Mouse (Mus musculus) intestine, postnatal 0 days (tissue): ENCODE measurements at regions not wholly inside any gene's neighbourhood (a gene's known extent, or its start where the extent isn't known, plus 50 kb on each side); places are given as distances from the start of the nearest gene placed in this dataset.

ENCODE experiments used
- ATAC-seq: fragments of 200-750 bp; cut with Nextera tagmentation; 2 replicates; pipeline ENCODE4 v1.8.0; 2017; ENCODE audit warnings: mild to moderate bottlenecking, moderate TSS enrichment, moderate library complexity
- H3K27ac ChIP-seq: fragments of 300-500 bp; sonication (generic); 2 replicates; pipeline ENCODE4 v1.5.1; 2014; ENCODE audit warnings: mild to moderate bottlenecking, low read depth, low read length, moderate library complexity
- H3K27me3 ChIP-seq: fragments of 300-500 bp; sonication (generic); replicated peaks from 2 replicates; pipeline ENCODE4 v1.6.1; 2014; ENCODE audit warnings: low read length, mixed read lengths; ENCODE audit not compliant: control insufficient read depth, insufficient read depth
- H3K36me3 ChIP-seq: fragments of 300-500 bp; sonication (generic); 2 replicates; pipeline ENCODE4 v1.6.1; 2014; ENCODE audit warnings: mild to moderate bottlenecking, moderate library complexity; ENCODE audit not compliant: control insufficient read depth, insufficient read depth
- H3K4me1 ChIP-seq: fragments of 300-500 bp; sonication (generic); replicated peaks from 2 replicates; pipeline ENCODE4 v1.6.1; 2014; ENCODE audit warnings: antibody characterized with exemption, low read length, mixed read lengths; ENCODE audit not compliant: control insufficient read depth, insufficient read depth
- H3K4me2 ChIP-seq: fragments of 300-500 bp; sonication (generic); replicated peaks from 2 replicates; pipeline ENCODE4 v1.6.1; 2014; ENCODE audit warnings: low read depth, mild to moderate bottlenecking, moderate library complexity
- H3K4me3 ChIP-seq: fragments of 300-500 bp; sonication (generic); 2 replicates; pipeline ENCODE4 v1.5.1; 2014; ENCODE audit warnings: low read depth, low read length
- H3K9ac ChIP-seq: fragments of 300-500 bp; sonication (generic); 2 replicates; pipeline ENCODE4 v1.6.1; 2014; ENCODE audit warnings: mild to moderate bottlenecking, low read depth, low read length
- H3K9me3 ChIP-seq: fragments of 300-500 bp; sonication (generic); 2 replicates; pipeline ENCODE4 v1.6.1; 2016; ENCODE audit warnings: mixed run types; ENCODE audit not compliant: control insufficient read depth
- CTCF ChIP-seq: sonication (generic); IDR thresholded peaks from 2 replicates; pipeline ENCODE4 v1.5.1; 2016; ENCODE audit warnings: low read depth, mild to moderate bottlenecking, control low read depth, antibody characterized with exemption, moderate library complexity
- WGBS: fragments of 180-500 bp; shearing (Covaris S2); extraction: QIAGEN DNeasy Blood & Tissue Kit; methylation state at CpG from one replicate; pipeline ENCODE4 v1.1.7; 2014; 5-methylcytosine and 5-hydroxymethylcytosine counted together

DNA sequence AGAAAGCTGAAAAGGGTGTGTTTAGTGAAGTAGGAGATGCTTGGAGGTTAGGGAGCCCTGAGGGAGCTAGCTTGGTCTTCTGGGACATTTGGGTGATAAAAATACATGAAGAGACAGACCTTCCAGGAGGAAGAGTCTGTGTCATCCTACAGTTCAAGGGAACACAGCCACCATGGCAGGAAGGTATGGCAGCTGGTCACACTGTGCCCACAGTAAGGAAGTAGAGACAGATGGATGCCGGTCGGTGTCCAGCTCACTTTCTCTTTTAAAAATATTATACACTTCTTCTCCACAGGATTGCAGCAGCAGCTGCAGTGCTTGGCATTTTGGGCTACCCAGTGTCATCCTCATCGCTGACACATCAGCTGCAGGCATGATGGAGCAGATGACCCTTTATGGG is 63.0 kb downstream of the Rplp1 start:
- Histone ChIP-seq H3K9me3 (no peaks in the 10 kb centered on the region), H3K4me2 (no peak overlapping the region), H3K27me3 (no peaks in the 10 kb centered on the region), H3K36me3 (no peaks in the 10 kb centered on the region), H3K4me1 (no peaks in the 10 kb centered on the region), H3K4me3 (no peak overlapping the region), H3K27ac (no peak overlapping the region), H3K9ac (no peak overlapping the region)
- no peak for TF ChIP-seq CTCF
- WGBS = 97% methylated on average over 3 of the region's 3 CpGs
- ATAC-seq = no peak

DNA sequence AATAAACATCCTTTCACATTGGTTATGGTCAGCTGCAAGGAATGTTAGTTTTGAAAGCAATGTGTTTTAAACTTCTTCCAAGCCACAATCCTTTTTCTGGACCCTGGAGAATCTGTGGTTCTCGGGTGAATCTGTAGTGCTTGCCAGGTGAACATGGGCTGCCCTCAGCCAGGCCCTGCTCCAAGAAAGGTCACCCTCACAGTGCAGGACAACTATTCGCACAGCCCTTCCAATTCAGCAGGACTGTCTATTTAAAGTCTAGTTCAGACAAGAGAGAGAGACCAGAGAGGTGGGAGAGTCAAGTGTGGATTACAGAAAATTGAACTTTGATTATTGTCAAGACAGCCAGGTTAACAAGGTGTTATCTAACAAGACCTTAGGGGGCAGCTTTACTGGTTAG is 65.9 kb downstream of the Rplp1 start:
- no peaks in the 10 kb centered on the region for H3K9me3 ChIP-seq
- no peak for TF ChIP-seq CTCF
- ATAC-seq = no peak
- no peaks in the 10 kb centered on the region for H3K36me3 ChIP-seq
- no peak overlapping the region for H3K4me3 ChIP-seq
- no peaks in the 10 kb centered on the region for H3K4me1 ChIP-seq
- WGBS = 74% methylated on average over 2 of the region's 2 CpGs
- H3K4me2 ChIP-seq = no peak overlapping the region
- H3K9ac ChIP-seq = no peak overlapping the region
- H3K27ac ChIP-seq = no peak overlapping the region
- no peaks in the 10 kb centered on the region for H3K27me3 ChIP-seq

DNA sequence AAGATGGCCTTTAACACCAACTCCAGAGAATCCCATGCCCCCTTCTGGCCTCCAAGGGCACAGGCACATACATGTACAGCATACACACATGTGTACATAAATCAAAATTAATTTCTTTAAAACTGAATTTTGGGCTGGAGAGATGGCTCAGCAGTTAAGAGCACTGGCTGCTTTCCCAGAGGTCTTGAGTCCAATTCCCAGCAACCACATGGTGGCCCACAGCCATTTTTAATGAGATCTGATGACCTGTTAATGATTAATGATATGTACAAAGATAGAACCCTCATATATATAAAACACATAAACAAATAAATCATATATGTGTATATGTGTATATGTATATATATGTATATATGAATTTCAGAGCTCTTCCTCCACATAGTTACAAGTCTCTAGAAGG is 66.8 kb downstream of the Rplp1 start:
- no peak for ATAC-seq
- Histone ChIP-seq H3K27me3 (no peaks in the 10 kb centered on the region), H3K9me3 (no peaks in the 10 kb centered on the region), H3K4me2 (no peak overlapping the region), H3K9ac (no peak overlapping the region), H3K4me1 (no peaks in the 10 kb centered on the region), H3K4me3 (no peak overlapping the region), H3K27ac (no peak overlapping the region), H3K36me3 (no peaks in the 10 kb centered on the region)
- TF ChIP-seq CTCF = 0 out of 2 replicates have a peak, but pooled peaks have one; percentile 3

DNA sequence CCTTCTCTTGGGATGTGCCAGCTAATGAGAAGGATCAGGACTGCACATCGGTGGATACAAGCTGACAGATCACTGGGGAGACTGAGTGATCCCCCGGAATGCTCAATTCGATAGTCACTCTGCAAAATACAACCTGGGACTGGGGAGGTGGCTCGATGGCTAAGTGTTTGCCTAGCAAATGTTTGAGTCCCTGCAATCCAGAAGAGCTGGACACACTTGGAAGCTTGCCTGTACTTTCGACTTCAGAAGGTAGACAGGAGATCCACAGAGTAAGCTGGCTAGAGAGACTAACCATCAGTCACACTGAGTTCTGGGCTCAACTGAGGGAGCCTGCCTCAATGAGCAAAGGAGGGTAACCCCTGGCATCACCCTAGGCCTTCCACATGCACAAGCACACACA is 69.7 kb downstream of the Rplp1 start:
- Histone ChIP-seq H3K27me3 (no peaks in the 10 kb centered on the region), H3K36me3 (no peaks in the 10 kb centered on the region), H3K4me1 (no peaks in the 10 kb centered on the region), H3K9me3 (no peaks in the 10 kb centered on the region), H3K9ac (no peak overlapping the region), H3K4me2 (no peak overlapping the region), H3K27ac (no peak overlapping the region), H3K4me3 (no peak overlapping the region)
- TF ChIP-seq CTCF = no peak
- no peak for ATAC-seq
- WGBS = 68% methylated on average over 5 of the region's 5 CpGs

DNA sequence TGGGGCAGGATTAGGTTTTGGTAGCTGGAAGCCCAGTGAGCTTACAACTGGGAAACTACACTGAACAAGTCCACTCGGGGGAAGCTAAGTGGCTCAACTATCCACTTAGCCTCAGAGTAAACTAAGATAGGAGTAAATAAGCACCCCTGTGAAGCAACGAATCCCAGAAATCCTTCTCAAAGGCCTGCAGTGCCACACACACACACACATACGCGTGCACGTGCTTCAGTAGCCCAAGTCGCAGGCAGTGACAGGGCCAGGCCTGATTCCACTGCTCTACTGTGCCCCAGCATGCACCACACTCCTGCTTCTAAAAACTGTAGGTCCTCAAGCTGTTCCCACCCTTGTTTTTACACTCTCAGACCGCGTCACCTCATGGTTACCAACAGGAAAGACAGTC is 70.2 kb downstream of the Rplp1 start:
- no peak for TF ChIP-seq CTCF
- Histone ChIP-seq H3K4me2 (no peak overlapping the region), H3K27ac (no peak overlapping the region)

DNA sequence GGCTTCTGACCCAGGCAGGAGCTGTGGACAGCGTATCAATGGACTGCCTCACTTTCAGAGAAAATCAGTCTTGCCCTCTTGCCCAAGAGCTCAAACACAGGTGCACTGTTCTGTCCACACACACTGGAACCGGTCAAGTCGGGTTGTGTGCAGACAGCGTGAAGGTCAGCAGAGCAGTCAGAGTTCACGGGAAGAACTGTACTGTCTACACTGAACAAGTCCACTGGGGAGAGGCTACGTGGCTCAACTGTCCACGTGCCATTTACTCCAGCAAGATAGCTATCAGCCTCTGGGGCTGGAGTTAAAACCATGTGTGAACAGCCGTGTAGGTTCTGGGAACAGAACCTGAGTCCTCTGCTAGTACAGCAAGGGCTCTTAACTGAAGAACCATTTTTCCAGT is 70.8 kb downstream of the Rplp1 start:
- Histone ChIP-seq H3K4me1 (no peaks in the 10 kb centered on the region), H3K9me3 (no peaks in the 10 kb centered on the region), H3K4me3 (no peak overlapping the region), H3K27me3 (no peaks in the 10 kb centered on the region), H3K4me2 (no peak overlapping the region), H3K9ac (no peak overlapping the region), H3K27ac (no peak overlapping the region), H3K36me3 (no peaks in the 10 kb centered on the region)
- WGBS = 83% methylated on average over 8 of the region's 8 CpGs
- ATAC-seq = no peak
- no peak for TF ChIP-seq CTCF

More for the DNA sequence above, 70.2 kb downstream of the Rplp1 start:
- no peaks in the 10 kb centered on the region for H3K9me3 ChIP-seq
- ATAC-seq = no peak
- H3K36me3 ChIP-seq = no peaks in the 10 kb centered on the region
- H3K9ac ChIP-seq = no peak overlapping the region
- H3K27me3 ChIP-seq = no peaks in the 10 kb centered on the region
- H3K4me1 ChIP-seq = no peaks in the 10 kb centered on the region
- WGBS = 65% methylated on average over 8 of the region's 8 CpGs
- H3K4me3 ChIP-seq = no peak overlapping the region

DNA sequence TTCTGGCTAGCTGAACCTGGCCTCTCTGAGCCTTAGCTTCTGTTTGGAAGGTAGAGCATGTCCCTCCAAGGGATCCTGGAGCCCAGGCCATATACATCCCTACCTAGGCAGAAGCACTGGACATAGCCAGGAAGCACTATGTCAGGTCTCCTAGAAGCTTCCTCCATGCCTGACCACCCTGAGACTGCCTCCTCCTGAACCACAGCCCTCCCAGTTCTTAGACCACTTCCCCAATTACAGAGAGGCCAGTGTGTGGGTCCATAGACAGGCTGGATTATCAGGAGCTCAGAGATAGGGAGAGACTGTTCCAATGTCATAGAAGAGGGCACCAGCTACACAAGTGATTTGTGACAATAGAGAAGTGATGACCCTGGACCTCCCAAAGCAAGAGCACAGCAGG is 72.0 kb downstream of the Rplp1 start:
- Histone ChIP-seq H3K36me3 (no peaks in the 10 kb centered on the region), H3K9me3 (no peaks in the 10 kb centered on the region), H3K9ac (no peak overlapping the region), H3K4me2 (no peak overlapping the region), H3K4me1 (no peaks in the 10 kb centered on the region), H3K4me3 (no peak overlapping the region), H3K27me3 (no peaks in the 10 kb centered on the region), H3K27ac (no peak overlapping the region)
- ATAC-seq = no peak
- TF ChIP-seq CTCF = no peak
